Mouse (Mus musculus) lung, adult 10 weeks (tissue): ENCODE data around the gene Usp27x. TPM values are rescaled to one million over a fixed set of nuclear protein-coding genes. Genes with fewer than 3 reads are reported as not detected.

Source experiments
- polyA plus RNA-seq: library from polyadenylated mRNA; stranded (reverse); fragments of 350-450 nt; fragmentation: Illumina TruSeq; extraction: RNeasy Lipid Tissue Mini Kit (QIAGEN cat#74804); gene quantifications from one replicate; pipeline ENCODE4 v1.2.3, GENCODE M21; 2014; ENCODE audit warnings: low read depth, low replicate concordance; ENCODE audit not compliant: insufficient read depth

Gene Usp27x
- 1.6 TPM for polyA plus RNA-seq

GRCm38 (mm10) chrX:7375716-7376480 lies at the start of gene Usp27x:
Gene Usp27x, minus strand, starts transcription at chrX:7375830.

Other genes with a start within 250 kb of the Usp27x start
- gene Clcn5, start 56.5 kb downstream of the Usp27x start, polyA plus RNA-seq, result 1.6 TPM
- gene Foxp3, start 197.8 kb upstream of the Usp27x start, polyA plus RNA-seq, result 0.14 TPM
- gene Ppp1r3f, start 198.5 kb upstream of the Usp27x start, polyA plus RNA-seq, result 1.2 TPM
- 11.5 TPM for gene Ccdc22, start 229.7 kb upstream of the Usp27x start, polyA plus RNA-seq
- gene Cacna1f, start 231.3 kb upstream of the Usp27x start, polyA plus RNA-seq, result 0.08 TPM